Mouse (Mus musculus): ENCODE results near the gene Mmp27. TPM values are rescaled to one million over a fixed set of nuclear protein-coding genes. Genes with fewer than 3 reads are reported as not detected.

Gene Mmp27
- polyA plus RNA-seq, 1 experiment: not detected

- no peaks in the 10 kb centered on the region for H3K9me3 ChIP-seq (replicated peaks; ENCODE audit: control insufficient read depth, insufficient read depth, low read length, poor library complexity, severe bottlenecking)
- H3K4me1 ChIP-seq (ENCODE audit: control insufficient read depth, insufficient read depth, low read length): no peaks in the 10 kb centered on the region
- no peak overlapping the region for H3K9ac ChIP-seq (ENCODE audit: low read depth, poor library complexity, severe bottlenecking)
- H3K4me3 ChIP-seq (ENCODE audit: low read depth, low read length): no peak overlapping the region
- no peak for TF ChIP-seq CTCF (IDR thresholded peaks at IDR 0.05; ENCODE audit: low read depth, low read length)
- no peak for TF ChIP-seq POLR2A (IDR thresholded peaks at IDR 0.05; ENCODE audit: insufficient read depth, low read length)
- no peak for TF ChIP-seq EP300 (IDR thresholded peaks at IDR 0.05; ENCODE audit: insufficient read depth, low read depth, low read length)
- no peak overlapping the region for H3K27ac ChIP-seq (ENCODE audit: insufficient read depth, low read length)
- H3K36me3 ChIP-seq (ENCODE audit: control insufficient read depth, insufficient read depth, low read length, poor library complexity, severe bottlenecking): no peaks in the 10 kb centered on the region
- H3K27me3 ChIP-seq (ENCODE audit: control insufficient read depth, insufficient read depth, low read length, poor library complexity, severe bottlenecking): no peaks in the 10 kb centered on the region
These were observed 3.3 kb upstream of the Mmp27 start for GRCm38 (mm10) chr9:7567923-7568322.

DNA sequence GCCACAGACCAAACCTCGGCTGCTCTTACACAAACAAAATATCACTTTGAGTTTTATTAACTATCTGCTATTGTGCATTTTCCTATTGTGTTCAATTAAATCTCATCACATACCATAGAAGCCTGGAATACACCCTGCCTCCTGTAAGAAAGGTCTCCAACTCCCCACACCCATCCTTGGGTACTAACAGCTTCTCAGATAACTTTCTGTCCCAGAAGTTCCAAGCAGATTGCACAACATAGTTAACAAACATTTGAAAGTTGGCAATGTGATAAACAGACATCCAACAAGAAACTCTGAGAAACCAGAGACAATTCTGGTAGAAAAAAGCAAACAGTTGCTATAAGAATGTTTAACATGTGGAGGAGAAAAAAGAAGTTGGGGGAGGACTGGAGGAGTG lies 711 bp upstream of the Mmp27 start:
- Histone ChIP-seq H3K4me1 (ENCODE audit: control insufficient read depth, insufficient read depth, low read length) (no peaks in the 10 kb centered on the region), H3K36me3 (ENCODE audit: control insufficient read depth, insufficient read depth, low read length, poor library complexity, severe bottlenecking) (no peaks in the 10 kb centered on the region), H3K27ac (ENCODE audit: insufficient read depth, low read length) (no peak overlapping the region), H3K9ac (ENCODE audit: low read depth, poor library complexity, severe bottlenecking) (no peak overlapping the region), H3K9me3 (replicated peaks; ENCODE audit: control insufficient read depth, insufficient read depth, low read length, poor library complexity, severe bottlenecking) (no peaks in the 10 kb centered on the region), H3K4me3 (ENCODE audit: low read depth, low read length) (no peak overlapping the region), H3K27me3 (ENCODE audit: control insufficient read depth, insufficient read depth, low read length, poor library complexity, severe bottlenecking) (no peaks in the 10 kb centered on the region)
- TF ChIP-seq EP300 (IDR thresholded peaks at IDR 0.05; ENCODE audit: insufficient read depth, low read depth, low read length) (no peak), CTCF (IDR thresholded peaks at IDR 0.05; ENCODE audit: low read depth, low read length) (no peak), POLR2A (IDR thresholded peaks at IDR 0.05; ENCODE audit: insufficient read depth, low read length) (no peak)

DNA sequence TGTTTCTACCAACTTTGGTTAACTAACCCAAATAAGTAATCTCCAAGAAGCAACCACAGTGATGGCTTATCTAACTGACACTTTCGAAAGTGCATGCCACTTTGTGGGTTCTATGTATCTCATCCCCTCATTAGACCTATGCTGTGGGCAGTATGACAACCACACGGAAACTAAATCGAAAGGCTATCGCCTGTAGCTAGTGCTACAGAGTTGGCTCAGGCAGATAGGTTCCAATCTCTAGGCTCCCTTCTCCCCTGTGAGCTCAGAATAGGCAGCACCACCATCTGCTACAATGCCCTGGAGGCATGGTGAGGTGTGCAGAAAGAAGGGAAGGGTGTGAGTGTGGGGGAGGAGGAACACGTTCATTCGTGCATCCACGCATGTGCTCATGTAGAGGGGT lies 992 bp downstream of the Mmp27 start:
- H3K9me3 ChIP-seq (replicated peaks; ENCODE audit: control insufficient read depth, insufficient read depth, low read length, poor library complexity, severe bottlenecking): no peaks in the 10 kb centered on the region
- H3K9ac ChIP-seq (ENCODE audit: low read depth, poor library complexity, severe bottlenecking): no peak overlapping the region

DNA sequence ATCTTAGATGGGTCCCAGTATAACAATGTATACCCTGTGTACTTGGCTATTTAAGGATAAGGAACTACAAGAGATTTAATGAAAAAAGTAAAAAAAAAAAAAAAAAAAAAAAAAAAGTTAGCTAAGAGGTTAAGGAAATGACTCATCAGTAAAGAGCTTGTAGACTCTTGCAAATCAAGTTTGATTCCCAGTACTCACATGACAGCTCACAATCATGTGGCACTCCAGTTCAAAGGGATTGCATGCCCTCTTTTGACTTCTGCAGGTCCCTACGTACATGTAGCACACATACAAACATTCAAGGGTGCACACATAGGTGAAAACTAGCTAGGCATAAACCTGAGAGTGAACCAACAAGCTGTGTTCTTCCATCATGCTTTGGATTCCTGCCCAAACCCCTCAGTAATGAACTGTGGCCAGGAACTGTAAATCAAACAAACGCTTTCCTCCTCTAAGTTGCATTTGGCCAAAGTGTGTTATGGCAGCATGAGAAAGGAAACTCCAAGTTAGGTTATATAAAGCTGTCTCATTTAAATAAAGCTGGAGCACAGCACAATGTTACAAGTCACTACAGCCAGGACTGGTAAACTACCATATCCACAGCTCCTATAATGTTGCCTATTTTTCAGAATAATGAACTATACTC lies 1.6 kb downstream of the Mmp27 start:
- no peaks in the 10 kb centered on the region for H3K9me3 ChIP-seq (replicated peaks; ENCODE audit: control insufficient read depth, insufficient read depth, low read length, poor library complexity, severe bottlenecking)
- H3K36me3 ChIP-seq (ENCODE audit: control insufficient read depth, insufficient read depth, low read length, poor library complexity, severe bottlenecking): no peaks in the 10 kb centered on the region
- no peak overlapping the region for H3K4me3 ChIP-seq (ENCODE audit: low read depth, low read length)
- TF ChIP-seq POLR2A (IDR thresholded peaks at IDR 0.05; ENCODE audit: insufficient read depth, low read length): no peak
- TF ChIP-seq CTCF (IDR thresholded peaks at IDR 0.05; ENCODE audit: low read depth, low read length): no peak
- TF ChIP-seq EP300 (IDR thresholded peaks at IDR 0.05; ENCODE audit: insufficient read depth, low read depth, low read length): no peak
- no peak overlapping the region for H3K27ac ChIP-seq (ENCODE audit: insufficient read depth, low read length)
- H3K4me1 ChIP-seq (ENCODE audit: control insufficient read depth, insufficient read depth, low read length): no peaks in the 10 kb centered on the region
- no peaks in the 10 kb centered on the region for H3K27me3 ChIP-seq (ENCODE audit: control insufficient read depth, insufficient read depth, low read length, poor library complexity, severe bottlenecking)
- no peak overlapping the region for H3K9ac ChIP-seq (ENCODE audit: low read depth, poor library complexity, severe bottlenecking)

More for the DNA sequence above, 992 bp downstream of the Mmp27 start:
- H3K27ac ChIP-seq (ENCODE audit: insufficient read depth, low read length): no peak overlapping the region
- no peaks in the 10 kb centered on the region for H3K4me1 ChIP-seq (ENCODE audit: control insufficient read depth, insufficient read depth, low read length)
- no peak overlapping the region for H3K4me3 ChIP-seq (ENCODE audit: low read depth, low read length)
- no peak for TF ChIP-seq CTCF (IDR thresholded peaks at IDR 0.05; ENCODE audit: low read depth, low read length)
- TF ChIP-seq POLR2A (IDR thresholded peaks at IDR 0.05; ENCODE audit: insufficient read depth, low read length): no peak
- no peak for TF ChIP-seq EP300 (IDR thresholded peaks at IDR 0.05; ENCODE audit: insufficient read depth, low read depth, low read length)
- H3K27me3 ChIP-seq (ENCODE audit: control insufficient read depth, insufficient read depth, low read length, poor library complexity, severe bottlenecking): no peaks in the 10 kb centered on the region
- H3K36me3 ChIP-seq (ENCODE audit: control insufficient read depth, insufficient read depth, low read length, poor library complexity, severe bottlenecking): no peaks in the 10 kb centered on the region

DNA sequence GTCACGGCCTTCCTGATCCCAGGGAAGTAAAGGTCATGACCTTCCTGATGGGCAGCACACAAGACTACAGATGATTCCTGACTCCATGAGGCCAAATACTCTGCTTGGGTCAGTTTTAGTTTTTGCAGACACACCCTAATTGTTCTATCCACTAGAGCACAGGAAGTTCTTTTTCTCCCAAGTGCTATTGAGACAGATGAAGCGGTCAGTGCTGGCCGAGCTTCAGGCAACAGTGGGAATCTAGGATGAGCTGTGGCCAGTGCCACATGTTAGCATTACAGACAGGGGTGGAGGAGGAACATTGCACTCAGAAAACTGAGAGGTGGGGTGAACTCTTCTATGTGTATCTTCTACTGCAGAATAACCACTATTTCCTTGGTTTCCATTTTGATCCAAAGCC lies 4.3 kb downstream of the Mmp27 start:
- Histone ChIP-seq H3K9ac (ENCODE audit: low read depth, poor library complexity, severe bottlenecking) (no peak overlapping the region), H3K9me3 (replicated peaks; ENCODE audit: control insufficient read depth, insufficient read depth, low read length, poor library complexity, severe bottlenecking) (no peaks in the 10 kb centered on the region), H3K4me1 (ENCODE audit: control insufficient read depth, insufficient read depth, low read length) (no peaks in the 10 kb centered on the region), H3K4me3 (ENCODE audit: low read depth, low read length) (no peak overlapping the region), H3K27me3 (ENCODE audit: control insufficient read depth, insufficient read depth, low read length, poor library complexity, severe bottlenecking) (no peaks in the 10 kb centered on the region), H3K36me3 (ENCODE audit: control insufficient read depth, insufficient read depth, low read length, poor library complexity, severe bottlenecking) (no peaks in the 10 kb centered on the region), H3K27ac (ENCODE audit: insufficient read depth, low read length) (no peak overlapping the region)
- TF ChIP-seq CTCF (IDR thresholded peaks at IDR 0.05; ENCODE audit: low read depth, low read length) (no peak), EP300 (IDR thresholded peaks at IDR 0.05; ENCODE audit: insufficient read depth, low read depth, low read length) (no peak), POLR2A (IDR thresholded peaks at IDR 0.05; ENCODE audit: insufficient read depth, low read length) (no peak)

GRCm38 (mm10) chr9:7577371-7577770 lies 6.2 kb downstream of the Mmp27 start:
- Histone ChIP-seq H3K9me3 (replicated peaks; ENCODE audit: control insufficient read depth, insufficient read depth, low read length, poor library complexity, severe bottlenecking) (no peaks in the 10 kb centered on the region), H3K9ac (ENCODE audit: low read depth, poor library complexity, severe bottlenecking) (no peak overlapping the region), H3K27ac (ENCODE audit: insufficient read depth, low read length) (no peak overlapping the region), H3K36me3 (ENCODE audit: control insufficient read depth, insufficient read depth, low read length, poor library complexity, severe bottlenecking) (no peaks in the 10 kb centered on the region), H3K27me3 (ENCODE audit: control insufficient read depth, insufficient read depth, low read length, poor library complexity, severe bottlenecking) (no peaks in the 10 kb centered on the region), H3K4me3 (ENCODE audit: low read depth, low read length) (no peak overlapping the region), H3K4me1 (ENCODE audit: control insufficient read depth, insufficient read depth, low read length) (no peaks in the 10 kb centered on the region)
- TF ChIP-seq CTCF (IDR thresholded peaks at IDR 0.05; ENCODE audit: low read depth, low read length): no peak
- TF ChIP-seq EP300 (IDR thresholded peaks at IDR 0.05; ENCODE audit: insufficient read depth, low read depth, low read length): no peak
- TF ChIP-seq POLR2A (IDR thresholded peaks at IDR 0.05; ENCODE audit: insufficient read depth, low read length): no peak

Measured in ES-Bruce4 (cell line).